Mouse (Mus musculus) brain, adult 2 months (tissue): ENCODE data around the gene Akap8.
A peak's percentile ranks its signal among the peaks of the same experiment; 100 is the strongest.

Experiments
- DNase-seq: peaks from one replicate; pipeline ENCODE4 v3.0.0; 2011; ENCODE audit warnings: low read depth, low spot score

Gene Akap8

GRCm38 (mm10) chr17:32349037-32349732 is 28.1 kb upstream of the Akap8 start:
- peak; percentile 81 for DNase-seq

GRCm38 (mm10) chr17:32348406-32348805 is 27.4 kb upstream of the Akap8 start:
- DNase-seq: no peak

- no peak for DNase-seq
Measured at GRCm38 (mm10) chr17:32341102-32341501, 20.1 kb upstream of the Akap8 start.

GRCm38 (mm10) chr17:32340110-32340509 is 19.1 kb upstream of the Akap8 start:
- no peak for DNase-seq

- peak; percentile 34 for DNase-seq
Measured at GRCm38 (mm10) chr17:32335869-32336268, 14.8 kb upstream of the Akap8 start.

- DNase-seq: no peak
Measured at GRCm38 (mm10) chr17:32334921-32335320, 13.9 kb upstream of the Akap8 start.

- DNase-seq: no peak
Measured at GRCm38 (mm10) chr17:32333675-32334303, 12.8 kb upstream of the Akap8 start.

- no peak for DNase-seq
Measured at GRCm38 (mm10) chr17:32327501-32327900, 6.5 kb upstream of the Akap8 start.

GRCm38 (mm10) chr17:32322809-32323208 is 1.8 kb upstream of the Akap8 start:
- no peak for DNase-seq

GRCm38 (mm10) chr17:32321836-32322235 is 798 bp upstream of the Akap8 start:
- peak; percentile 14 for DNase-seq

GRCm38 (mm10) chr17:32321390-32321734 is 324 bp upstream of the Akap8 start:
- no peak for DNase-seq

- DNase-seq: peak; percentile 31
Measured at GRCm38 (mm10) chr17:32319950-32320349, 1.1 kb downstream of the Akap8 start.

GRCm38 (mm10) chr17:32317708-32318107 is 3.3 kb downstream of the Akap8 start:
- DNase-seq: no peak

- DNase-seq: no peak
Measured at GRCm38 (mm10) chr17:32317032-32317431, 4.0 kb downstream of the Akap8 start.

- no peak for DNase-seq
Measured at GRCm38 (mm10) chr17:32315560-32315959, 5.5 kb downstream of the Akap8 start.

GRCm38 (mm10) chr17:32313892-32314291 is 7.1 kb downstream of the Akap8 start:
- no peak for DNase-seq

- peak; percentile 18 for DNase-seq
Measured at GRCm38 (mm10) chr17:32312801-32313200, 8.2 kb downstream of the Akap8 start.

- DNase-seq: no peak
Measured at GRCm38 (mm10) chr17:32307963-32308362, 13.1 kb downstream of the Akap8 start.

GRCm38 (mm10) chr17:32298125-32298524 is 22.9 kb downstream of the Akap8 start:
- DNase-seq: no peak

- no peak for DNase-seq
Measured at GRCm38 (mm10) chr17:32295901-32296300, 25.1 kb downstream of the Akap8 start.

GRCm38 (mm10) chr17:32295160-32295559 is 25.9 kb downstream of the Akap8 start:
- no peak for DNase-seq

- DNase-seq: no peak
Measured at GRCm38 (mm10) chr17:32285138-32285670, 35.8 kb downstream of the Akap8 start.
